In genomic region chr14:29017883-29018282, GRCm38 (mm10) we compare ENCODE assay signal across 11 mouse cellular contexts. TPM values are rescaled to one million over a fixed set of nuclear protein-coding genes. Genes with fewer than 3 reads are reported as not detected.
DNase-seq lines count a peak whose midpoint lies in the region; ATAC-seq and TF ChIP-seq lines count a peak whose summit lies in the region.
"Had no signal": no experiment of that assay in that cellular context is flagged by ENCODE, and none has a peak within 500 bp of the region (broad histone marks: within the 10 kb centered on the region; RNA-seq: fewer than 3 reads in every experiment).

Gene Lrtm1, plus strand, starts transcription at chr14:29018208.

- H3K9me3 ChIP-seq in kidney, embryonic 14.5 days (ENCODE audit: control insufficient read depth, low read length) = no peaks in the 10 kb centered on the region
- H3K9me3 ChIP-seq in limb, embryonic 14.5 days (ENCODE audit: control insufficient read depth, low read length) = no peaks in the 10 kb centered on the region
- H3K9me3 ChIP-seq: limb, embryonic 12.5 days had no signal

- no peak within 1 kb of the TSS for H3K4me2 ChIP-seq in kidney, embryonic 14.5 days (replicated peaks; ENCODE audit: low read depth, low read length)
- no peak within 1 kb of the TSS for H3K4me2 ChIP-seq in limb, embryonic 14.5 days (replicated peaks; ENCODE audit: low read depth, low read length, severe bottlenecking)
- H3K4me2 ChIP-seq: limb, embryonic 12.5 days had no signal

- 0 out of 2 replicates have a peak, but pooled peaks cover 8% of the 10 kb centered on the region for H3K4me1 ChIP-seq in kidney, embryonic 14.5 days (ENCODE audit: control insufficient read depth, insufficient read depth, low read length)
- H3K4me1 ChIP-seq in limb, embryonic 14.5 days (ENCODE audit: control insufficient read depth, insufficient read depth, low read length) = peaks cover 9% of the 10 kb centered on the region; the same call in 1 of the 2 replicates

- H3K27me3 ChIP-seq in kidney, embryonic 14.5 days (ENCODE audit: control insufficient read depth, insufficient read depth, low read length) = no peaks in the 10 kb centered on the region
- H3K27me3 ChIP-seq in limb, embryonic 14.5 days (ENCODE audit: control insufficient read depth, insufficient read depth, low read length) = no peaks in the 10 kb centered on the region
- H3K27me3 ChIP-seq: CH12.LX; limb, embryonic 12.5 days had no signal

- H3K9ac ChIP-seq in kidney, embryonic 14.5 days (ENCODE audit: low read depth, low read length) = no peak within 1 kb of the TSS
- no peak within 1 kb of the TSS for H3K9ac ChIP-seq in limb, embryonic 14.5 days (ENCODE audit: low read depth, low read length, severe bottlenecking)
- H3K9ac ChIP-seq: limb, embryonic 12.5 days had no signal

- DNase-seq in kidney, adult 9 months = no peak
- DNase-seq in brain, embryonic 14.5 days (ENCODE audit: low read depth) = peak; percentile 53
- peak; percentile 71 for DNase-seq in heart, adult 8-10 months (ENCODE audit: low spot score)
- peak; percentile 27 for DNase-seq in limb, embryonic 14.5 days (ENCODE audit: low spot score)
- no peak for DNase-seq in left cerebral cortex, postnatal 25 days (ENCODE audit: low spot score in 2 of 2)
- no peak for DNase-seq in cerebellum, adult 11 months
- no peak for DNase-seq in thymus, postnatal 14 days
- DNase-seq: right cerebral cortex, postnatal 25 days had no signal

- no peak within 1 kb of the TSS for H3K4me3 ChIP-seq in kidney, embryonic 14.5 days (ENCODE audit: low read length)
- H3K4me3 ChIP-seq in limb, embryonic 14.5 days (replicated peaks; ENCODE audit: low read length) = no peak within 1 kb of the TSS
- H3K4me3 ChIP-seq: limb, embryonic 12.5 days had no signal

- intact Hi-C loops in left cerebral cortex, postnatal 25 days (cut with DNase I) = no loop called here

- no peak for TF ChIP-seq CTCF in brain, embryonic 14.5 days (IDR thresholded peaks at IDR 0.05; ENCODE audit: borderline replicate concordance, extremely low read depth, insufficient read depth, insufficient read length)

- WGBS in kidney, embryonic 14.5 days = 15% methylated on average over 5 of the region's 5 CpGs
- WGBS in limb, embryonic 14.5 days = 21% methylated on average over 5 of the region's 5 CpGs

- TF ChIP-seq POLR2A in brain, embryonic 14.5 days (IDR thresholded peaks at IDR 0.05; ENCODE audit: borderline replicate concordance, extremely low read depth, insufficient read depth, insufficient read length, poor library complexity, severe bottlenecking) = no peak
- TF ChIP-seq POLR2A in limb, embryonic 14.5 days (IDR thresholded peaks at IDR 0.05; ENCODE audit: borderline replicate concordance, extremely low read depth, insufficient read depth, insufficient read length) = no peak

- no peak within 1 kb of the TSS for H3K27ac ChIP-seq in kidney, embryonic 14.5 days (ENCODE audit: low read depth, low read length)
- H3K27ac ChIP-seq in limb, embryonic 14.5 days (replicated peaks; ENCODE audit: low read depth, low read length) = no peak within 1 kb of the TSS
- H3K27ac ChIP-seq: limb, embryonic 12.5 days had no signal

- H3K36me3 ChIP-seq in kidney, embryonic 14.5 days (ENCODE audit: control insufficient read depth, insufficient read depth, low read length) = no peaks in the 10 kb centered on the region
- H3K36me3 ChIP-seq in limb, embryonic 14.5 days (ENCODE audit: control insufficient read depth, insufficient read depth, low read length) = no peaks in the 10 kb centered on the region
- H3K36me3 ChIP-seq: limb, embryonic 12.5 days had no signal

- peak; percentile 76 for ATAC-seq in kidney, embryonic 14.5 days (ENCODE audit: low FRiP score, low TSS enrichment)
- ATAC-seq in limb, embryonic 14.5 days (ENCODE audit: low FRiP score, low read depth) = peak; percentile 53

RNA-seq across cellular contexts. Expression of gene Lrtm1, which starts in this region (rescaled TPM):
- polyA plus RNA-seq in kidney, embryonic 14.5 days (2014; fragmentation: Nextera tagmentation; extraction: Ambion mirVana) = 0.03 and 0.09 TPM in 2 replicates
- polyA plus RNA-seq in brain, embryonic 14.5 days (2012; rRNA removed) = 0.05 and 0.08 TPM in 2 replicates
- total RNA-seq in heart, adult 8-10 months (2022) = 100 to 1,000 TPM; 187 to 250 (median 230) TPM
- 0.53 and 0.60 TPM in 2 replicates for polyA plus RNA-seq in limb, embryonic 14.5 days (2012; rRNA removed)
- 0.84 and 1.4 TPM in 2 replicates for polyA plus RNA-seq in limb, embryonic 14.5 days (2014; fragmentation: Nextera tagmentation; extraction: Ambion mirVana)
- not detected for total RNA-seq in left cerebral cortex, postnatal 25 days (2021)
- total RNA-seq: CH12.LX had no signal

Comparison
In these comparisons a context has a peak if more than half of its experiments do, and no peak if none do; other contexts are left out.
1. RNA of gene Lrtm1 (total RNA-seq): 187 to 250 TPM in heart, adult 8-10 months; not detected in left cerebral cortex, postnatal 25 days; every median in the first group is over 100 times any median in the second.
2. Peak in ATAC-seq in kidney, embryonic 14.5 days; RNA of the gene not detected or under 1 TPM.
3. Peak in DNase-seq in brain, embryonic 14.5 days; RNA of the gene not detected or under 1 TPM.
4. DNase-seq: peak in heart, adult 8-10 months (single experiment) and limb, embryonic 14.5 days (single experiment); none in kidney, adult 9 months (single experiment), left cerebral cortex, postnatal 25 days (0 of 2), cerebellum, adult 11 months (single experiment) and thymus, postnatal 14 days (single experiment).